Mouse (Mus musculus) lung, postnatal 14 days (tissue): ENCODE measurements around the gene Itpkb.
A peak's percentile ranks its signal among the peaks of the same experiment; 100 is the strongest.

Experiments used
- DNase-seq: peaks from one replicate; pipeline ENCODE4 v3.0.0; 2021

Itpkb gene

DNA sequence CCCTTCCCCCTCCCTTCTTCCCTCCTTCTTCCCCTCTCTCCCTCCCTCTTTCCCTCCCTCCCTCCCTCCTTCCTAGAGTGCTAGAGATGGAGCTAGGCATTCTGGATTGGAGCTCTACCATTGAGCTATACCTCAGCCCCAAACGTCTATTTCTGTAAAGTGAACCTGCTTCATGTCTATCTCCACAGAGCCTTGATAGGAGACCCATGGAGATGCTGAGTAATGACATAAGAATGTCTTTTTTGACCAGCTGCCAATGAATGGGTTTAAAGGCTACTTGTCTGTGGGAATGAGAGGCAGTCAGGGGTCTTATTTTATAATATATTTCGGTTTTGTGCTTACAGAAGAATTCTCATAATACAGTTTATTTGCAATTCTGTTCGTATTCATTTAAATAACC is 15.2 kb upstream of the Itpkb start:
- no peak for DNase-seq

DNA sequence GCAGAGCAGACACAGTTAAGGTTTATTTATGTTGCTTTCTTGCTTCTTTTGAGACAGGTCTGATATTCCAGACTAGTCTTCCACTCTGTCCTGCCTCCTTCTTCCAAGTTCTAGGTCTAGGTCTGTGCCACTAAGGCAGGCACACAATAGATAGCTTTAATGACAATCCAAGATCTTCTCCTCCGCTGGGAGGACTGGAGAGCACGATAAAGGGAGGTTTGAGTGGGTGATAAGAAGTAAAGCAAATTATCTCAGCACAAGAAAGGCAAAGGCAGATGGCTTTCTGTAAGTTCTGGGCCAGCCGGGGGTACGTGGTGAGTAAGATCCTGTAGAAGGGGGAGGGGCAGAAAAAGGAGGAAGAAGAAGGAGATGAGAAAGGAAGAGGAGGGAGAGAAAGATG is 12.8 kb upstream of the Itpkb start:
- no peak for DNase-seq

GRCm38 (mm10) chr1:180318407-180318806 is 11.9 kb upstream of the Itpkb start:
- DNase-seq: no peak

- no peak for DNase-seq
These were observed 10.4 kb upstream of the Itpkb start for GRCm38 (mm10) chr1:180319895-180320294.

- no peak for DNase-seq
These were observed 7.4 kb upstream of the Itpkb start for GRCm38 (mm10) chr1:180322896-180323295.

GRCm38 (mm10) chr1:180323491-180323890 is 6.8 kb upstream of the Itpkb start:
- no peak for DNase-seq

GRCm38 (mm10) chr1:180324271-180324670 is 6.0 kb upstream of the Itpkb start:
- DNase-seq: no peak

DNA sequence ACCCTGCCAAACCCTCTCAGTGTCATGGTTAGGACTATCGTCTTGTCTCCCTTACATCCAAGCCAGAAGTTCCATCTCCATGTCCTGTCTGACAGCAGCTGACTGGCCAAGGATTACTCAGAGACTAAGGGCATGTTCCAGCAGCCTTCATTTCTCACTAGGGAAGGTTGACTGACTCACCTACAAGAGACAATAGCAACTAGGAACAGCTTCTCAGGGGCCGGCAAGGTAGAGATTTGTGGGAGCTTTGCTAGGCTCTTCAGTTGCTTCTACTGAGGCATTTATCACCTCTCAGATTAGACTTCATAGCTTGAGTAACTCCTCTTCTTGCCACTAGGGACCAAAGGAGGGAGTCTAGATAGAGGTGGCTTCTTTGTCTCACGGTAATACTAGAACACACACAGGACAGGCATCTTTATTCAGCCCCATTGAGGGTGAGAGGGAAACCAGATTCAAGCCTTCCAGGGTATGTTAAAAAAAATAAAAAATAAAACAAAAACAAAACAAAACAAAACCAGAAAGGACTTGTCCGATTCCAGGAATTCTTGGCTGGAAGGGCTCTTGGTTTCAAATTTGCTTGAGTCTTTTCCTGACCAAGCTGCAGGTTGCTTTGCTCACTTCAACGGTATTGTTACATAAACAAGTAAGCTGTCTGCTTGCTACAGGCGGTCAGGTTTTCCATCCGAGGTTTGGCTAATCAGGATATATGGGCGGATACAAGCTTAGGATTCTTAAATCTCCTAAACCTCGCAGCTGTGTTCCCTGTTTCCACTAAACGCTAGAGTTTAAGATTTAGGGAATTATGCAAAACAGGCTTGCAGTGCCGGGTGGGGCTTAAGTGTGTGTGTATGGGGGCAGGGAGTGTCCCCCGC is 1.3 kb upstream of the Itpkb start:
- no peak for DNase-seq

GRCm38 (mm10) chr1:180329706-180330105 is 579 bp upstream of the Itpkb start:
- DNase-seq: no peak

DNA sequence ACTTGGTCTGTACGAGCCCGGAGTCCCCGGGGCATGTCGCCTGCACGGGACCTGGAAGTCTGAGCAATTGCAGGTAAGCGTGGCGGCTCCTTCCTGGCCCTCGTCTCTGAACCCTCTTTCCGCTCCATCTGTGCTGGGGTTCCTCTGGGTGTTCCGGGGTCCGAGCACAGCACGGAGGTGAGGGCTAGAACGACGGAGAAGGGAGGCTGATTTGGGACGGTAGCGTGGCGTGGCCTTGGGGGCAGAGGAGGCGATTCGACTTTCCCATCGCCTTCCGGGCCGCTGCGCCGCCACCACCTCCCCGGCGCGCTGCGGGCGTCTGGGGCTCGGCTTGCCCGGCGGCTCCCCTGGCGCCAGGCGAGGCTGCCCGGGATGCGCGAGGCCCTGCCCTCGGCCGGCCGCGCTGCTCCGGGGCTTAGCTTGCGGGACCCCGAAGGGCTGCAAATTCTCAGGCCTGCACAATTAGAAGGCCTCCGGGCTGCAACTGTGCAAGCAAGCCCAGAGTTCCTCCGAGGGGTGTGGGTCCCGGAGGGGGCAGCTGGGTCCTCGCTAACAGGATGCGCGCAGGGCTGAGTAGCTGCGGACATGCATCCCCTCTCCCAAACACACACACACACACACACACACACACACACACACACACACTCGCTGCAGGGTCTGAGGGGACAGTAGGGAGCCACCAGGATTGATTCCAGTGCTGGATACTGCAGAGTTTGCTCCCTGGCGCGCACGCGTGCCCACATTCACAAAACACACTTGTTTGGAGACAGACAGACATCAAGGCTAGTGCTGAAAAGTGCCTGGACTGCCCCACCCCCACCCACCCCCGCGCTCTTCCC is 641 bp downstream of the Itpkb start:
- DNase-seq: peak; percentile 48

DNA sequence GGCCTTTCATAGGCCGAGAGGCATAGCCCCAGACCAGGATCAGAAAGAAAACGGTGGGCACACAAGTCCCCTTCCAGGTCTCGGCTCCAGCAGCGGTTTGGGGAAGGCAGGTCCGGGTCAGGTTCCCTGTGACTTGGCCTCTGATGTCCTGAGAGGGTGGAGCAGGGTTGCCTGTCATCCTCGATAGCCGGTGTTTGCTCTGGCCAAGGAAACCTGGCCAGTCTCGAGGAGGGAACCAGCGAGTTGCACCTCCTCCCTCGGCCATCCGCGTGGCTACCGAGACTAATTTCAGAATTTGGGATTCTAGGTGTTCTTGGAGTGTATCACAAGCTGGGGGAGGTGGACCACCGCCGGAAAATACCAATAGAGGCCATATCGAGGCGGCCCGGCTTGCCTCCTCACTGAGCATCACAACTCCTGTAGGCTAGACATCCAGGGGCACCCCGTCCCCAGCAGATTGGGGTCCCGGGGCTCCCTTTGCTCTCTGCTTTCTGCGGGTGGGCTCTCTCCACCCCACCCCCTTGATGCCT is 1.3 kb downstream of the Itpkb start:
- no peak for DNase-seq

DNA sequence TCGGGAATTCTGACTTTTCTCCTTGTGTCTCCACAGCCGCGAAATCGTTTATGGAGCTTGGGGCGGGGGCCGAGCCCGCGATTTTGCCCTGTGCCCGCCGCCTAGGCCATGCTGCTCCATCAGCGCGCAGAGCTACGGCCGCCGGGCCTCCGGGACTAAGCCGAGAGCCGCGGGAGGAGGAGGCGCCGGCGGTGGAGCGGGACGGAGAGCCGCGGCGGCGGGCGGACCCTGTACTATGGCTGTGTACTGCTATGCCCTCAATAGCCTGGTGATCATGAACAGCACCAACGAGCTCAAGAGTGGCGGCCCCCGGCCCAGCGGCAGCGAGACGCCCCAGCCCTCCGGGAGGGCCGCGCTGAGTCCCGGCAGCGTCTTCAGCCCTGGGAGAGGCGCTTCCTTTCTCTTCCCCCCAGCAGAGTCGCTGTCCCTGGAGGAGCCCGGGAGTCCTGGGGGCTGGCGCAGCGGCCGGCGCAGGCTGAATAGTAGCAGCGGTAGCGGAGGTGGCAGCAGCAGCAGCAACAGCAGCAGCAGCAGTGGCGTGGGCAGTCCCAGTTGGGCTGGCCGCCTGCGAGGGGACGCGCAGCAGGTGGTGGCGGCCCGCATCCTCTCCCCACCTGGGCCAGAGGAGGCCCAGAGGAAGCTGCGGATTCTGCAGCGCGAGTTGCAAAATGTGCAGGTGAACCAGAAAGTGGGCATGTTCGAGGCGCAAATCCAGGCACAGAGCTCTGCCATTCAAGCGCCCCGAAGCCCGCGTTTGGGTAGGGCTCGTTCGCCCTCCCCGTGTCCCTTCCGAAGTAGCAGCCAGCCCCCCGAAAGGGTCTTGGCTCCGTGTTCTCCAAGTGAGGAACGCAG is 2.0 kb downstream of the Itpkb start:
- no peak for DNase-seq

DNA sequence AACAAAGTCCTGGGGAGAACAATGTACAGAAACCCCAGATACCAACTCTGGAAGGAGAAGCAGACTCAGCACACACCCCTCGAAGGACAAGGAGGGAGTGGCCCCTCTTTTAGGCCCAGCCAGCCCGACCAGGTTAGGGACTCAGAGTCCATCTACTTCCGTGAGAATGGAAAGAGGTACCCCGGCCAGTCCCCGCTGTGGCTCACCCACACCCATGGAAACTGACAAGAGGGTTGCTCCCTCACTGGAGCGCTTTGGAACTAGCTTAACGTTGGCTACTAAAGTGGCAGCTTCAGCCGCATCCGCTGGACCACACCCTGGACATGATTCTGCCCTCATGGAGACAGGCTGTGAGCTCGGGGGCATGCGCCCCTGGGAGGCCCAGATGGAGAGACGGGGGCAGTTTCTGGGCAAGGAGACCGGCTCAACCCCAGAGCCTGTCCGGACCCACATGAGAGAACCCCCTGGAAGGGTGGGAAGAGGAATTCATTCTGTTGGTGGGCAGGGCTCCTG is 2.7 kb downstream of the Itpkb start:
- no peak for DNase-seq

GRCm38 (mm10) chr1:180333588-180333987 is 3.3 kb downstream of the Itpkb start:
- DNase-seq: no peak

DNA sequence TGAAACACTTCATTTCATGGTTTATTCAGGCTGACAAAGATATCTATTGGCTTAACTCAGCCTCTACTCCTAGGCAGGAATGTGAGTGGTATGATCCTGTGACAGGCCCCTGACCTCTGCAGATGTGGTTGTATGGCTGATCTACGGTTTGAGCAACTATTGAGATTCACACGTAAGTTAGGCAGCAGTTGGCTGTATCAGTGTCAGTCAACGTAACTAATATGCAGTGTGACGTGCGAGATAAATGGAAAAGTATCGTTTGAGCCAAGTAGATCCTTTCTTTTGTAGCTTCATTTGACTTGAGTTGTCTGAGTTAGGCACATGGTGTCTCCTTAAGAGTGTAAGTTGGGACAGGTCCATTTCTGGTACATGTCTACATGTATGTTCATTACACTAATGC is 4.3 kb downstream of the Itpkb start:
- DNase-seq: no peak

DNA sequence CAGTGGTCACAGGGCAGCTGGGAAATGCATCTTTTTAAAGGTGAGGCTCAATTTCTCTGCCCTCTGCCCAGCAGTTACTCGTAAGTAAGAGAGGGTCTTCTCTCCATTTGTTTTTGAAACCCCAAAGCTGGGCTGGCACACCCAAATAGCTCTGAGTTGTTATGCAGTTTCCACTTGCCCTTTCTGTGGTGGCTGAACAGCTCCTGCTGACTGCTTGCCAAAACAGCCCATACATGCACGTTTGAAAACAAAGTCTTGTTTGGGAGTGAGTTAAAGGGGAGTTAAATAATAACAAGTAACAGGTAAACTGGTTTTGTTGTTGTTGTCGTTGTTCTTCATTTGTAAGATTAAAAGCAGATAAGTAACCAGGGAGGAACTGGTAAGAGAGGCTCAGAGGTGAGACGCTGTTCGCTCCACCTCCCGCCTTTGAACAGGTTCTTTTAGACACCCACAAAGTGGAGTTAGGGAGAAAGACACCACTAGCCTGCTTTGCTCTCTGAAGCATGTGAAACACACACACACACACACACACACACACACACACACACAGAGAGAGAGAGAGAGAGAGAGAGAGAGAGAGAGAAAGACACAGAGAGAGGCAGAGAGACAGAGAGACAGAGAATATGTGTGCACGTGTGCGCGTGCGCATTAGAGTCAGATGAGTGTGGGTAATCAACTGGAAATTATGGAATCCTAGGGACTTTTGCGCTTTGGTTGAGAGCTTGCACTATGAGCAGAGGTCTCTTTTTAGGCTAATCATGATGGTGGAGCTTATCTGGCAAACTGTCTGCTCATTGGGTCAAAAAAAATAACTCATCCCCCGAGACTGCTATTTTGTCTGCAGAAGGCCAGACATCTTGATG is 5.5 kb downstream of the Itpkb start:
- DNase-seq: no peak

GRCm38 (mm10) chr1:180338358-180338757 is 8.1 kb downstream of the Itpkb start:
- no peak for DNase-seq

DNA sequence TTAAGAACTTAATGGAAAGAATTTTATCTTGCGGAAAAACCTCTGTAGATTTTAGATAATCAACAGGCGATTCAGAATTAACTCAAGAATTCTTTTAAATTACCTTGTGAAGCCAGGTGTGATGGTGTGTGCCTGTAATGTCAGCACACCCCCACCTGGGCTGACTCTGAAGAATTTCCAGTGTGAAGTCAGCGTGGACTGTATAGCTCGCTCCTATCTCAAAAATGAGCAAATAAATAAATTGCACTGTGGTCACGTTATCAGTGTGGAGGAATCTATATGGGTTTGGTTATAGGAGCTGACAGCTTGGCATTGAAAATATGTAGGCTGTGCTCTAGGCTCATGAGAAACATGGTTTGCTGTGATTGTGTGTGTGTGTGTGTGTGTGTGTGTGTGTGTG is 8.9 kb downstream of the Itpkb start:
- DNase-seq: no peak

GRCm38 (mm10) chr1:180342944-180343343 is 12.7 kb downstream of the Itpkb start:
- DNase-seq: no peak

GRCm38 (mm10) chr1:180343434-180344210 is 13.3 kb downstream of the Itpkb start:
- DNase-seq: no peak

GRCm38 (mm10) chr1:180345098-180345497 is 14.8 kb downstream of the Itpkb start:
- no peak for DNase-seq
